Mouse (Mus musculus) kidney, embryonic 14.5 days (tissue): Measurements from ENCODE around the gene Cmpk1. TPM values are rescaled to one million over a fixed set of nuclear protein-coding genes. Genes with fewer than 3 reads are reported as not detected.
A peak's percentile ranks its signal among the peaks of the same experiment; 100 is the strongest.

Experiments used
- ATAC-seq: fragments of 200-750 bp; cut with Nextera tagmentation; 2 replicates; pipeline ENCODE4 v1.8.0; 2017; ENCODE audit warnings: moderate number of reproducible peaks, mild to moderate bottlenecking, moderate TSS enrichment, moderate library complexity; ENCODE audit not compliant: low FRiP score, low TSS enrichment
- H3K27ac ChIP-seq: fragments of 300-500 bp; sonication (generic); 2 replicates; pipeline ENCODE4 v1.5.1; 2014; ENCODE audit warnings: low read depth, mild to moderate bottlenecking, low read length, moderate library complexity, mixed read lengths
- H3K27me3 ChIP-seq: fragments of 300-500 bp; sonication (generic); 2 replicates; pipeline ENCODE4 v1.6.1; 2014; ENCODE audit warnings: mild to moderate bottlenecking, low read length; ENCODE audit not compliant: control insufficient read depth, insufficient read depth
- H3K36me3 ChIP-seq: fragments of 300-500 bp; sonication (generic); 2 replicates; pipeline ENCODE4 v1.6.1; 2014; ENCODE audit warnings: low read length, mixed read lengths; ENCODE audit not compliant: control insufficient read depth, insufficient read depth
- H3K4me1 ChIP-seq: fragments of 300-500 bp; sonication (generic); 2 replicates; pipeline ENCODE4 v1.6.1; 2014; ENCODE audit warnings: low read length, mixed read lengths; ENCODE audit not compliant: control insufficient read depth, insufficient read depth
- H3K4me2 ChIP-seq: fragments of 300-500 bp; sonication (generic); replicated peaks from 2 replicates; pipeline ENCODE4 v1.6.1; 2014; ENCODE audit warnings: low read depth, mild to moderate bottlenecking, low read length
- H3K4me3 ChIP-seq: fragments of 300-500 bp; sonication (generic); 2 replicates; pipeline ENCODE4 v1.5.1; 2014; ENCODE audit warnings: mild to moderate bottlenecking, low read length
- H3K9ac ChIP-seq: fragments of 300-500 bp; sonication (generic); 2 replicates; pipeline ENCODE4 v1.6.1; 2014; ENCODE audit warnings: low read depth, mild to moderate bottlenecking, low read length, moderate library complexity
- H3K9me3 ChIP-seq: fragments of 300-500 bp; sonication (generic); 2 replicates; pipeline ENCODE4 v1.6.1; 2016; ENCODE audit warnings: low read length; ENCODE audit not compliant: control insufficient read depth
- WGBS: fragments of 180-500 bp; shearing (Covaris S2); extraction: QIAGEN DNeasy Blood & Tissue Kit; methylation state at CpG from one replicate; pipeline ENCODE4 v1.1.7; 2014; 5-methylcytosine and 5-hydroxymethylcytosine counted together
- polyA plus RNA-seq: library from polyadenylated mRNA; unstranded; fragments of >200 nt; fragmentation: Nextera tagmentation; extraction: Ambion mirVana; gene quantifications from 2 replicates; pipeline ENCODE4 v1.2.1, GENCODE M21; 2014

Cmpk1 gene
- polyA plus RNA-seq, 1 experiment from 2014 or later, result 91.4 TPM

- Histone ChIP-seq H3K4me3 (no peak overlapping the region), H3K27ac (no peak overlapping the region), H3K9ac (no peak overlapping the region), H3K27me3 (no peaks in the 10 kb centered on the region; the same call in 1 of the 2 replicates), H3K9me3 (no peaks in the 10 kb centered on the region), H3K36me3 (no peaks in the 10 kb centered on the region), H3K4me1 (peaks cover 6% of the 10 kb centered on the region; the same call in 1 of the 2 replicates), H3K4me2 (no peak overlapping the region)
- ATAC-seq, result no peak
- 45% methylated on average over 3 of the region's 3 CpGs for WGBS
Observed at GRCm38 (mm10) chr4:114938248-114938647, 48.8 kb downstream of the Cmpk1 start.

GRCm38 (mm10) chr4:114937459-114938047 lies 49.5 kb downstream of the Cmpk1 start:
- no peaks in the 10 kb centered on the region for H3K36me3 ChIP-seq
- H3K9me3 ChIP-seq, result no peaks in the 10 kb centered on the region
- no peak for ATAC-seq
- no peak overlapping the region for H3K4me3 ChIP-seq
- H3K27me3 ChIP-seq, result no peaks in the 10 kb centered on the region; the same call in 1 of the 2 replicates
- H3K27ac ChIP-seq, result no peak overlapping the region
- no peak overlapping the region for H3K9ac ChIP-seq
- 72% methylated on average over 4 of the region's 4 CpGs for WGBS
- H3K4me2 ChIP-seq, result no peak overlapping the region
- H3K4me1 ChIP-seq, result peaks cover 6% of the 10 kb centered on the region; the same call in 1 of the 2 replicates

- WGBS, result 92% methylated on average over 6 of the region's 6 CpGs
- Histone ChIP-seq H3K36me3 (no peaks in the 10 kb centered on the region), H3K27me3 (peaks cover 11% of the 10 kb centered on the region)
Observed at GRCm38 (mm10) chr4:114934188-114934587, 52.9 kb downstream of the Cmpk1 start.

GRCm38 (mm10) chr4:114932747-114933146 lies 54.3 kb downstream of the Cmpk1 start:
- no peak overlapping the region for H3K4me3 ChIP-seq
- WGBS, result 89% methylated on average over 4 of the region's 4 CpGs
- ATAC-seq, result no peak
- no peaks in the 10 kb centered on the region for H3K36me3 ChIP-seq
- H3K4me2 ChIP-seq, result no peak overlapping the region
- H3K27ac ChIP-seq, result no peak overlapping the region
- H3K9me3 ChIP-seq, result no peaks in the 10 kb centered on the region
- no peaks in the 10 kb centered on the region for H3K4me1 ChIP-seq
- H3K9ac ChIP-seq, result no peak overlapping the region
- H3K27me3 ChIP-seq, result peaks cover 21% of the 10 kb centered on the region

More at GRCm38 (mm10) chr4:114934188-114934587, 52.9 kb downstream of the Cmpk1 start:
- H3K4me1 ChIP-seq, result no peaks in the 10 kb centered on the region
- no peak overlapping the region for H3K27ac ChIP-seq
- no peak overlapping the region for H3K4me3 ChIP-seq
- no peaks in the 10 kb centered on the region for H3K9me3 ChIP-seq
- no peak for ATAC-seq
- H3K9ac ChIP-seq, result no peak overlapping the region
- no peak overlapping the region for H3K4me2 ChIP-seq

- Histone ChIP-seq H3K4me3 (no peak overlapping the region), H3K27ac (no peak overlapping the region), H3K9ac (no peak overlapping the region), H3K27me3 (peaks cover 57% of the 10 kb centered on the region), H3K4me1 (peaks cover 10% of the 10 kb centered on the region), H3K4me2 (no peak overlapping the region), H3K9me3 (no peaks in the 10 kb centered on the region), H3K36me3 (no peaks in the 10 kb centered on the region)
- 33% methylated on average over 15 of the region's 15 CpGs for WGBS
- ATAC-seq, result no peak
Observed at GRCm38 (mm10) chr4:114929155-114929554, 57.9 kb downstream of the Cmpk1 start.

GRCm38 (mm10) chr4:114925917-114926312 lies 61.1 kb downstream of the Cmpk1 start, which contains the start of gene Foxe3:
Foxe3 (minus strand) TSS chr4:114926013.
- H3K27ac ChIP-seq, result no peak within 1 kb of the TSS

GRCm38 (mm10) chr4:114924971-114925916 lies 61.8 kb downstream of the Cmpk1 start:
- Histone ChIP-seq H3K27ac (no peak overlapping the region), H3K9me3 (no peaks in the 10 kb centered on the region), H3K4me3 (peak overlapping the region; percentile 49), H3K36me3 (no peaks in the 10 kb centered on the region), H3K27me3 (peaks cover 71% of the 10 kb centered on the region), H3K4me1 (peaks cover 10% of the 10 kb centered on the region), H3K9ac (peak overlapping the region; percentile 35), H3K4me2 (peak overlapping the region; percentile 81)
- under 1% methylated on average over 119 of the region's 125 CpGs for WGBS
- peak; percentile 71; the same call in 1 of the 2 replicates for ATAC-seq

More at GRCm38 (mm10) chr4:114925917-114926312, 61.1 kb downstream of the Cmpk1 start, which contains the start of gene Foxe3:
- no peak for ATAC-seq
- H3K36me3 ChIP-seq, result no peaks in the 10 kb centered on the region
- WGBS, result under 1% methylated on average over 17 of the region's 25 CpGs
- peaks cover 10% of the 10 kb centered on the region for H3K4me1 ChIP-seq
- peak within 1 kb of the TSS; percentile 49 for H3K4me3 ChIP-seq
- peak within 1 kb of the TSS; percentile 35 for H3K9ac ChIP-seq
- H3K9me3 ChIP-seq, result no peaks in the 10 kb centered on the region
- H3K4me2 ChIP-seq, result peak within 1 kb of the TSS; percentile 81
- peaks cover 71% of the 10 kb centered on the region for H3K27me3 ChIP-seq

GRCm38 (mm10) chr4:114917091-114917490 lies 70.0 kb downstream of the Cmpk1 start:
- WGBS, result 36% methylated on average over 2 of the region's 2 CpGs
- Histone ChIP-seq H3K9me3 (no peaks in the 10 kb centered on the region), H3K27me3 (peaks cover 44% of the 10 kb centered on the region), H3K36me3 (peaks cover 10% of the 10 kb centered on the region; the same call in 1 of the 2 replicates), H3K27ac (no peak overlapping the region), H3K4me1 (no peaks in the 10 kb centered on the region; the same call in 1 of the 2 replicates), H3K4me2 (no peak overlapping the region), H3K4me3 (no peak overlapping the region), H3K9ac (no peak overlapping the region)
- no peak for ATAC-seq
